Mouse (Mus musculus) heart, embryonic 10.5 days (tissue): ENCODE results near the gene Limch1. TPM values are rescaled to one million over a fixed set of nuclear protein-coding genes. Genes with fewer than 3 reads are reported as not detected.

Experiments
- DNase-seq: peaks from one replicate; pipeline ENCODE4 v3.0.0-alpha.2; 2017; ENCODE audit warnings: low spot score
- H3K27ac ChIP-seq: fragments of 300-500 bp; sonication (generic); 2 replicates; pipeline ENCODE4 v1.5.1; 2016; ENCODE audit warnings: mild to moderate bottlenecking
- H3K27me3 ChIP-seq: fragments of 300-500 bp; sonication (generic); 2 replicates; pipeline ENCODE4 v1.6.1; 2016; ENCODE audit warnings: mild to moderate bottlenecking; ENCODE audit not compliant: poor library complexity, insufficient read depth, severe bottlenecking
- H3K36me3 ChIP-seq: fragments of 300-500 bp; sonication (generic); 2 replicates; pipeline ENCODE4 v1.6.1; 2016; ENCODE audit warnings: mild to moderate bottlenecking, moderate library complexity
- H3K4me1 ChIP-seq: fragments of 300-500 bp; sonication (generic); 2 replicates; pipeline ENCODE4 v1.6.1; 2016; ENCODE audit warnings: mild to moderate bottlenecking
- H3K4me3 ChIP-seq: fragments of 300-500 bp; sonication (generic); 2 replicates; pipeline ENCODE4 v1.5.1; 2016; ENCODE audit warnings: mild to moderate bottlenecking, moderate library complexity
- H3K9me3 ChIP-seq: fragments of 300-500 bp; sonication (generic); 2 replicates; pipeline ENCODE4 v1.6.1; 2016; ENCODE audit warnings: mild to moderate bottlenecking, moderate library complexity
- WGBS: fragments of 180-500 bp; shearing (Covaris S2); methylation state at CpG from one replicate; pipeline ENCODE4 v1.1.7; 2016; 5-methylcytosine and 5-hydroxymethylcytosine counted together
- microRNA-seq: library from miRNA; unstranded; fragments of <30 nt; microRNA quantifications from one replicate; pipeline ENCODE4, GENCODE M21; 2017
- polyA plus RNA-seq: library from polyadenylated mRNA; unstranded; fragments of >200 nt; fragmentation: Nextera tagmentation; extraction: Ambion mirVana; gene quantifications from 2 replicates; pipeline ENCODE4 v1.2.1, GENCODE M21; 2016

Gene Limch1
- polyA plus RNA-seq, 1 experiment from 2014 or later, result 30.1 TPM

DNA sequence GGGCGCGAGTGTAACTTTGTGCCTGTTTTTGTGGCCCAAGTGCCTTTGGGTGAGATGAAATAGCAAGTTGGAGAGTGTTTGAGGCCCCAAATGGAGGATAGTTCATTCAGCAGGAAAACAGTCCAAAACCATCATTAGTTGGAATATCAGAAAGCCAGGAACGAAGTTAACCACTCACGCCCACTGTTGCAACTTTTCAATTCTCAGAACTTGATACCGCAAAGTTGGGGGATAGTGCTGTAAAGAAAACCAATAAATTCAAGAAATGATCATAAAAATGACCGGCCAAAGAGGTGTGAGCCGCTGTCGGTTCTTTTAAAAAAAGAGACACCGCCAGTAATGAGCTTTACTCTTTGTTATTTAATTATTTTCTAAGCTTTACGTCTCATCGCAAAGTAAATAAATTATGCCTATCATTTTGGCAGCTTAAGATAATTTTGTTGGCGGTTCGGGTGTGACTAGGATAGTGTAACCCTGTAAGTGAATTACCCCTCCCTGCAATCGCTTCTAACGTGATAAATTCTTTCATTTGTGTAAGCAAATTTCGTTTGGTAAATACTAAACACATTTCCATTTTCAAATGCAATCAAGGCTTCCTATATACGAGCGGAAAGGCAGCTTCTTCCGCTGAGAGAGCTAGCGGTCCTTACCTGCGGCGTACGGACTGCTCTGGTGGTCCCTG lies 352.6 kb downstream of the Limch1 start:
- no peak for DNase-seq
- no peak overlapping the region for H3K4me3 ChIP-seq

DNA sequence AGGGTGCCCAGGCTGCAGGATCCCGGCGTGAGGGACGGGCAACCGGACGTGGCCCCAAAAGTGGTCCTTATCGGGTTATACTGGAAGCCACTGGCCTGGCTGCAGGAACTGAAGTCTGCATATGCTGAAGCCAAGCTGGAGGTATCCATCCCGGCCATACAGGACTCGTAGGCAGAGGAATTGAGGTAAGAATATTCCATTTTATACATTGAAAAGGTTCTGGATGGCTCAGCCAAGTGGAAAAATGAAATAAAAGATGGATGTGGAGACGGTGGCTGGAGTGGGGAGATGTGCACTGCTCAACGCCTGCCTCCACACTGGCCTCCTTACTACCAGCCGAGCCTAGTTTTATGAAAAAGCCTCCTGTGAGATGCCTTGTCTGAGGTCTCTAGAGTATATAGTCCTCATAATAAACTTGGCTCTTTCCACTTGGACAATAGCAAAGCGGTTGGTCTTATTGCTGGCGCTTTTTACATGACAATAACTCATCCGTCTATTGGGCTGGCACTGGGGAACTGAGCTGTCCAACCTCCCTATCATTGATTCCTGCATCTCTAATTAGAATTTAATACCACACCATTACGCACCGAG lies 353.2 kb downstream of the Limch1 start, which contains the start of gene Phox2b:
Gene Phox2b (minus strand): TSS at position 569 of the 591 bp plus-strand sequence.
- no peak within 1 kb of the TSS for H3K4me3 ChIP-seq
- 2% methylated on average over 16 of the region's 16 CpGs for WGBS

More for the DNA sequence above, 352.6 kb downstream of the Limch1 start:
- Histone ChIP-seq H3K4me1 (peaks cover 11% of the 10 kb centered on the region), H3K9me3 (no peaks in the 10 kb centered on the region), H3K27me3 (peaks cover 99% of the 10 kb centered on the region), H3K27ac (no peak overlapping the region), H3K36me3 (no peaks in the 10 kb centered on the region)
- 1% methylated on average over 23 of the region's 23 CpGs for WGBS

DNA sequence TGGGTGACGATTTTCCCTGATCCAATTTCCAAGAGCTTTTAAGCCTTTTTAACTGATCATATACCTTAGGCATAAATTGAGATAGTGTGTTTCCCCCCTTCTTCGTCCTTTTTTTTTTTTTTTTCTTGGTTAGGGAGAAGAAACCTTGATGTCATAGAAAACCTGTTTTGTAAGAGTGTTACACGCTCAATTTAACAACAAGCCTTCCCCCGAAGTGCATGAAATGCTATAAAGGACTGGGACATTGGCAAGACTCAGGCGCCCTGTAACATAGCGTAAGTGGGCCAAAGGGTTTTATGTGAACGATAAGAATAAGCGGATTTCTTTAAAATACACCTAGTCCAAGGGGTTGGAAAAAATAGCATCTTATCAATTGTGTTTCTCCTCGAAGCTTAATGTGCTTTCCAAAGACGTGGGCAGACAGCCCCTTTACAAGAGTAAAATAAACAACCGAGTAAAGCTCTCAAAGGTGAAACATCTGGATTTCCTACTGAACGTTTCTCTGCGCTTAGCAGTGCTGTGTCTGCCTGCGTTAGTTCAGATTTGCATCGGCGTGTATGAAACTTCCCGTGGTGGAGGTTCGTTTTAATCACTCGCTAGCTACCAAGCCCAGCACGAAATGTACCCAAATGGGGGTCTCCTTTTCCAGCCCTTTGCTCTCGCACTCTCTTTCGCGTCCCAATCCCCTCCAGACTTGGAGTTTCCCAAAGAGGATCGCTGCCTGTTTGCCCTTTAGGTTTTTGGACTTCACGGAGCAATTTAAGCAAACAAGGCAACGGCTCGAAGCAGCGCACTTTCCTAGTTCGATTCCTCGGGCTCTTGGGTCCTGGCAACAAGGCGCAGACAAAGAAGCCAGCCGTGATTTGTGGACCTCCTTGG lies 354.0 kb downstream of the Limch1 start:
- Histone ChIP-seq H3K9me3 (no peaks in the 10 kb centered on the region), H3K36me3 (no peaks in the 10 kb centered on the region), H3K4me3 (no peak overlapping the region), H3K4me1 (peaks cover 11% of the 10 kb centered on the region), H3K27ac (no peak overlapping the region), H3K27me3 (peaks cover 99% of the 10 kb centered on the region)
- under 1% methylated on average over 32 of the region's 32 CpGs for WGBS
- DNase-seq, result no peak

More for the DNA sequence above, 353.2 kb downstream of the Limch1 start, which contains the start of gene Phox2b:
- no peak within 1 kb of the TSS for H3K27ac ChIP-seq
- H3K9me3 ChIP-seq, result no peaks in the 10 kb centered on the region
- peaks cover 99% of the 10 kb centered on the region for H3K27me3 ChIP-seq
- DNase-seq, result no peak
- peaks cover 11% of the 10 kb centered on the region for H3K4me1 ChIP-seq
- no peaks in the 10 kb centered on the region for H3K36me3 ChIP-seq

DNA sequence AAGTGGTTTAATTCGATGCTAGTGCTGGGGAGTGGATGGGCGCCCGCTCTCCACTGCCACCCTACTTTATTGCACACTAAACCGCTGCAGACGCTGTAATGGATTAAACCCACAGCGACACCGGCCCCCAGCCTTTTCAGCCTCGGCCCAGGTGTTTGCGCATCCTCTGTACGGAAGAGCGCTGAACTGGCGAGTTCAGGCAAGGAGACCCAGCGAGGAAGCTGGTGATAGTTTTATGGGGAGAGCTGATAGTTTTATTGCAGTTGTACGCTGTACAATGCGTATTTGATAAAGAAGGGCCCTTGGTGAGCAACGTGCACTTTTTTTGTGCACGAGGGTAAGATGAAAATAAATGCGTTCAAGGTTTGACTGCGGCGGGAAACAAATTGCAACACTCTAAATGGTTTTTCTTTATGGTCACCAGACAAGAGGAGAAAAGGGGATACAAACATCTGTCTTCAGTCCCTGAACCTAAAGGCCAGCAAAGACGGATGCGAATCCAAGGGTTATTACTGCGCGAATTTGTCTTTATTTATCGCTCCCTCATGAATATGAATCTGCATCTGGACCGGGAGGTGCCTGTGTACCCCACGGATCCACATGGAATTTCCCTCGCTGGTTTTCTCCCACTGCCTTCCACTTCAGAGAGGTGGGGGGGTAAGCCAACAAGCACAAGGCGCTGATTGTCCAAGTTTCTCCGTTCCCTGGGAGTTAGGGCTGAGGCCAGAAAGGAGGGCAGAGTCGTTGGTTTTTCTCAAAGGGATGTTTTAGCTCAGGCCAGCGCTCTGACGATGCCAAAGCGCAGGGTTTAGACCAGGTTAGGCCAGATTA lies 355.2 kb downstream of the Limch1 start:
- 1% methylated on average over 34 of the region's 34 CpGs for WGBS
- no peak for DNase-seq
- Histone ChIP-seq H3K4me1 (peaks cover 11% of the 10 kb centered on the region), H3K4me3 (no peak overlapping the region), H3K36me3 (no peaks in the 10 kb centered on the region), H3K27me3 (peaks cover 99% of the 10 kb centered on the region), H3K27ac (no peak overlapping the region), H3K9me3 (no peaks in the 10 kb centered on the region)

DNA sequence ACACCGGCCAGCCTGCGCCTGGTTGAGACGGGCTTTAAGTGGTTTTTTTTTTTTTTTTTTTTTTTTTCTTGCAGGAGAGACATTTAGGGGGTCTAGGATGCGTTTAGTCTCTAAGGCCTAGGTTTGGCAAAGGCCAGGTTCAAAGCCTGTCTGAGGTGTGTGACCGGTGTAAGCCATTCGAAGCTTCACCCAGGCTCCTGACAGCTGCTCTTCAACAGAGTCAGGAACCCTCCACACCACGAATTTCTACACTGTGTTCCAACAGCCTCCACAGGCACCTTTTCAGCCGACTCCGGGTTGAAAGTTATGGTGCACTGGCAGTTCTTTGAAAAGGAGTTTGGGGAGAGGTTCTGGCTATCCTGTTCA lies 355.8 kb downstream of the Limch1 start:
- Histone ChIP-seq H3K27me3 (peaks cover 99% of the 10 kb centered on the region), H3K9me3 (no peaks in the 10 kb centered on the region), H3K36me3 (no peaks in the 10 kb centered on the region), H3K4me3 (no peak overlapping the region), H3K27ac (no peak overlapping the region), H3K4me1 (peaks cover 5% of the 10 kb centered on the region)
- 2% methylated on average over 9 of the region's 9 CpGs for WGBS
- DNase-seq, result no peak

DNA sequence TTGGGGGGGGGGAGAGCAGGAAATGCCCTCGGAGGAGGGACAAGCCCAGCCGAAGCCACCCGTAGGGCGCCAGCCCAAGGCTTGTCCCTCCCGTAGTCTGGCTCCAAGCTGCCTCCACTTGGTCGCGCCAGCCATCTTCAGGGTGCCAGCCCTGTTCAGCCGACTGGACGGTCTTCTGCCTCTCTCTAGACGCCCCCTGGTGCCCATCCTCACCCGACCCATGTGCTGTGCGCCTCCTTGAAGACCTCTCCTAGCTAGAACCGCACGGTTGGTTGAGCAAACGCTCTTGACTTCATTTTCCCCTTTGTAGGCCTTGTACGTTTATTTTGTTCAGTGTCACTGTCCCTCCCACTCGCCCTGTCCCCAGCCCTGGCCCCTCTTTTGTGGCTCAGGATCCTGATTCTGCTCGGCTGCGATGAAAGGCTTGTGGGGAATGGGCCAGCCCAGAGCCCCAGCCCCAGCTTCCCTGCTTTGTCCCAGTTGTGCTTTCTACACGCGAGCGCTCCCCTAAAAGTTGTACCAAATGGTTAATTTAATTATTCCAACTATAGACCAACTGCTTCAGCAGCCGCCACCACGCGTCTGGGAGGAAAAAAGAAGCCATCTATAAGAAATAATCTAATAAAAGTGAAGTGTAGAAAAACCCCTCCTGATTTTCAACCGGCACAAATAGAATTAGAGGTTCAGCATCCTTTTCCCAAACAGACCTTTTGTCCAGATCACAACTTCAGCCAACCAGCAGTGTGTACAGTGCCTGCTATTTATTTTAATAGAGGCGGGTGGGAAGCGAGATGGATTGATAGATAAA lies 356.4 kb downstream of the Limch1 start:
- DNase-seq, result no peak
- WGBS, result 4% methylated on average over 28 of the region's 28 CpGs
- H3K36me3 ChIP-seq, result no peaks in the 10 kb centered on the region

DNA sequence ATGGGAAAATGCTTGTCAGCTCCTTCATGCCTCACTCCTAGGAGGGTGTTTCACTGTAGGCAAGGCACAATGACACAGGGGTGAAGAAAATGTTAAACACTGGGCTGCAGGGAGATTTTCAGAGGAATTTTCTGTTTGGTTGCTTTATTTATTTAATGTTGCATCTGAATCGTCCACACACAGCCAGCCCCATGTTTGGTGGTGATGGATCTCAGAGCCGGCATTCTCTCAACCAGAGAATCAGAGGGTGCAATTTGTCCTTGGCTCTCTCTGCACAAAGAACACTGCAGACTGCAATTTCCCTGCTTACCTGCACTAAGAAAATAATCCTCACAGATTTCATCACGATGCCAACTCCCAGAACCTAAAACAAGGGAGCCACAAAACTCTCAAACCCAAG lies 357.4 kb downstream of the Limch1 start:
- Histone ChIP-seq H3K27ac (no peak overlapping the region), H3K4me3 (no peak overlapping the region), H3K27me3 (peaks cover 91% of the 10 kb centered on the region), H3K9me3 (no peaks in the 10 kb centered on the region), H3K36me3 (no peaks in the 10 kb centered on the region), H3K4me1 (peaks cover 3% of the 10 kb centered on the region; the same call in 1 of the 2 replicates)
- WGBS, result 9% methylated on average over 3 of the region's 3 CpGs
- DNase-seq, result no peak

More for the DNA sequence above, 356.4 kb downstream of the Limch1 start:
- H3K27ac ChIP-seq, result no peak overlapping the region
- H3K9me3 ChIP-seq, result no peaks in the 10 kb centered on the region
- peaks cover 3% of the 10 kb centered on the region; the same call in 1 of the 2 replicates for H3K4me1 ChIP-seq
- peaks cover 98% of the 10 kb centered on the region for H3K27me3 ChIP-seq
- H3K4me3 ChIP-seq, result no peak overlapping the region

DNA sequence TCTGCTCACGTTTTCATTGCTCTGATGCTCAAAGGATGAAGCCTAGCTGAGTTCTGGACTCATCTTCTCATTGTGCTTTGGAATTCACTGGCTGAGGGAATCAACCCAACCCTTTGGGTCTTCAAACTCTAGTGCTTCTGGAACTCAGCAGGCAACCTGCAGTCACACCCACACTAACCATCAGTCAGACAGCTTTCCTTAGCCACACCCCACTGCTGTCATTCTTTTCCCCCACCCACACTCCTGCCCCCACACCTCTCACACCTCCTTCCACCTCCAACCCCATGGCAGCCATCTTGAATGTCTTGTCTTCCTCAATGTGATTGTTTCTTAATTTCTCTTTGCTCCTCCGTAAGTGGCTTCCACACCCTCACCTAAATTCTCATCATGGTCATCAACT lies 360.6 kb downstream of the Limch1 start:
- peaks cover 3% of the 10 kb centered on the region; the same call in 1 of the 2 replicates for H3K4me1 ChIP-seq
- 79% methylated on average over 2 of the region's 2 CpGs for WGBS
- no peak overlapping the region for H3K27ac ChIP-seq
- no peak overlapping the region for H3K4me3 ChIP-seq
- H3K36me3 ChIP-seq, result no peaks in the 10 kb centered on the region
- peaks cover 68% of the 10 kb centered on the region for H3K27me3 ChIP-seq
- H3K9me3 ChIP-seq, result no peaks in the 10 kb centered on the region
- no peak for DNase-seq

Small RNA genes within 50 kb of the gene (microRNA-seq; reads per million reads assigned to microRNA genes)
- gene Gm23841, result not detected

Other genes with a start within 250 kb of the Limch1 start
- gene Apbb2, start 127.0 kb upstream of the Limch1 start, polyA plus RNA-seq, result 25.1 and 28.9 TPM in 2 replicates
- gene Uchl1, start 69.7 kb upstream of the Limch1 start, polyA plus RNA-seq, result 93.3 and 116 TPM in 2 replicates